Mouse (Mus musculus) limb, embryonic 11.5 days (tissue): Measurements from ENCODE around the gene Six3. TPM values are rescaled to one million over a fixed set of nuclear protein-coding genes. Genes with fewer than 3 reads are reported as not detected.

Source experiments
- ATAC-seq: fragments of 200-750 bp; cut with Nextera tagmentation; 2 replicates; pipeline ENCODE4 v1.8.0; 2017; ENCODE audit warnings: low read depth; ENCODE audit not compliant: insufficient number of reproducible peaks, low FRiP score, low TSS enrichment
- DNase-seq: peaks from one replicate; pipeline ENCODE4 v3.0.0-alpha.2; 2015; ENCODE audit warnings: low spot score
- H3K27ac ChIP-seq: fragments of 300-500 bp; sonication (generic); replicated peaks from 2 replicates; pipeline ENCODE4 v1.5.1; 2014; ENCODE audit warnings: low read depth, mild to moderate bottlenecking, low read length
- H3K27me3 ChIP-seq: fragments of 300-500 bp; sonication (generic); 2 replicates; pipeline ENCODE4 v1.6.1; 2014; ENCODE audit warnings: mild to moderate bottlenecking, low read length, mixed read lengths; ENCODE audit not compliant: control insufficient read depth, insufficient read depth
- H3K36me3 ChIP-seq: fragments of 300-500 bp; sonication (generic); 2 replicates; pipeline ENCODE4 v1.6.1; 2014; ENCODE audit warnings: mild to moderate bottlenecking, low read length, moderate library complexity, mixed read lengths; ENCODE audit not compliant: control insufficient read depth, insufficient read depth
- H3K4me1 ChIP-seq: fragments of 300-500 bp; sonication (generic); 2 replicates; pipeline ENCODE4 v1.6.1; 2014; ENCODE audit warnings: low read length, mixed read lengths; ENCODE audit not compliant: control insufficient read depth, insufficient read depth
- H3K4me2 ChIP-seq: fragments of 300-500 bp; sonication (generic); 2 replicates; pipeline ENCODE4 v1.6.1; 2014; ENCODE audit warnings: low read depth, mild to moderate bottlenecking, moderate library complexity; ENCODE audit not compliant: severe bottlenecking
- H3K4me3 ChIP-seq: fragments of 300-500 bp; sonication (generic); 2 replicates; pipeline ENCODE4 v1.5.1; 2014; ENCODE audit warnings: low read depth, low read length
- H3K9ac ChIP-seq: fragments of 300-500 bp; sonication (generic); 2 replicates; pipeline ENCODE4 v1.6.1; 2014; ENCODE audit warnings: mild to moderate bottlenecking, low read length
- H3K9me3 ChIP-seq: fragments of 300-500 bp; sonication (generic); 2 replicates; pipeline ENCODE4 v1.6.1; 2016; ENCODE audit warnings: low read length; ENCODE audit not compliant: control insufficient read depth
- WGBS: fragments of 180-500 bp; shearing (Covaris S2); extraction: QIAGEN DNeasy Blood & Tissue Kit; methylation state at CpG from one replicate; pipeline ENCODE4 v1.1.7; 2014; 5-methylcytosine and 5-hydroxymethylcytosine counted together
- polyA plus RNA-seq: library from polyadenylated mRNA; unstranded; fragments of >200 nt; fragmentation: Nextera tagmentation; extraction: Ambion mirVana; gene quantifications from 2 replicates; pipeline ENCODE4 v1.2.1, GENCODE M21; 2014

The Six3 gene
- polyA plus RNA-seq, 1 experiment from 2014 or later, result not detected

GRCm38 (mm10) chr17:85621505-85622310, 8.3 kb downstream of the Six3 start:
- DNase-seq (peak; percentile 75), ATAC-seq (no peak)
- Histone ChIP-seq H3K9ac (no peak overlapping the region), H3K36me3 (no peaks in the 10 kb centered on the region), H3K27ac (no peak overlapping the region), H3K27me3 (peaks cover 84% of the 10 kb centered on the region), H3K9me3 (no peaks in the 10 kb centered on the region), H3K4me2 (peak overlapping the region; percentile 36), H3K4me1 (peaks cover 5% of the 10 kb centered on the region; the same call in 1 of the 2 replicates), H3K4me3 (peak overlapping the region; percentile 14; the same call in 1 of the 2 replicates)
- under 1% methylated on average over 67 of the region's 67 CpGs for WGBS

DNA sequence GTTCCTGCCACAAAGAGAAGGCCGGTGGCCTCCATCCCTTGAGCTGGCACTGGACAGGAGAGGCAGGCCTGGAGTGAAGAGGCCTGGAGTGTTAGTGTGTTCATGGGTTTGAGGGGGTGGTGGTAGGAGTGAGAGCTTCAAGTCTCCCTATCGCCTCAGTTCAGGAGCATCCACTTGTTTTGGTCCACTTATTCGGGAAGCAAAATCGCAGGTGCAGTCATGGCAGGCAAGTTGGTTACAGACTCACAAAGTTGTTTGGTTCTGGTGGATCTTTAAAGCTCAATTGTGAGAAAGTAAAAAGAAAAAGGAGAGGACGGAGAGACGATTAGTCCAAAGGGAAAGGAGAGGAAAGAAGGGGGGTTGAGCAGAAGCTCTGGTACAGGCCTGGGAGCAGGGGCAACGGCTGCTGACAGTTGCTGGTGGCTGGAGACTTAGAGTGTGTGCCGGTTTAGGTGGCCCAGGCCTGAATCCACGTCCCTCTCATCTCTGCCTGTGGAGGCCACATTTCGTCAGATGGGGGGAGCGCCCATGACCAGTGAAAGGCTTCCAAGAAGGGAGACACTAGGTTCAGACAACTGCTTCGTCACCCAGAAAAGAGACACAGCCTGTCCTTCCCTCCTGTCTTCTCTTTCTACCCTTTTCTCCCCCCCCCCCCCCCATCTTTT, 9.2 kb downstream of the Six3 start:
- Histone ChIP-seq H3K27me3 (peaks cover 84% of the 10 kb centered on the region), H3K27ac (no peak overlapping the region), H3K4me2 (no peak overlapping the region), H3K9ac (no peak overlapping the region), H3K4me3 (no peak overlapping the region), H3K9me3 (no peaks in the 10 kb centered on the region), H3K36me3 (no peaks in the 10 kb centered on the region), H3K4me1 (peaks cover 5% of the 10 kb centered on the region; the same call in 1 of the 2 replicates)
- ATAC-seq, result no peak
- 3% methylated on average over 12 of the region's 12 CpGs for WGBS
- no peak for DNase-seq

GRCm38 (mm10) chr17:85623161-85624050, 10.0 kb downstream of the Six3 start:
- no peak overlapping the region for H3K4me3 ChIP-seq
- no peaks in the 10 kb centered on the region for H3K9me3 ChIP-seq
- H3K27me3 ChIP-seq, result peaks cover 84% of the 10 kb centered on the region
- H3K4me1 ChIP-seq, result peaks cover 5% of the 10 kb centered on the region; the same call in 1 of the 2 replicates
- no peak overlapping the region for H3K4me2 ChIP-seq
- H3K27ac ChIP-seq, result no peak overlapping the region
- H3K36me3 ChIP-seq, result no peaks in the 10 kb centered on the region
- DNase-seq (peak; percentile 66), ATAC-seq (no peak)
- WGBS, result under 1% methylated on average over 51 of the region's 52 CpGs
- H3K9ac ChIP-seq, result no peak overlapping the region

DNA sequence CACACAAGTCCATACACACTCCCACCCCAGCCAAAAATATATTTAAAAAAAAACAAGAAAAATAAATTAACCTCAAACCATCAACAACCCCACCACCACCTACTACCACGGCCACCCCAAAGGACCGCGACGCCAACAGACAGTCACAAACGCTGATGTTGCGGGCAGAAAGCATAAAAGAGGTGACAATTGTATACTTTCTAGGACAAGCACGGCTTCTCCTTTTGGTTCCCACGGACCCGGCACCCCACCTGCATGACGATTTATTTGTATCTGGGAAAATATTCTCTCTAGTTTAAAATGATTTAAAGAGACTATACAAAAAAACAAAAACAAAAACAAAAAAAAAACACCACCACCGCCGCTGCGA, 10.6 kb downstream of the Six3 start:
- Histone ChIP-seq H3K4me3 (no peak overlapping the region), H3K27me3 (peaks cover 84% of the 10 kb centered on the region), H3K36me3 (no peaks in the 10 kb centered on the region), H3K9me3 (no peaks in the 10 kb centered on the region), H3K9ac (no peak overlapping the region), H3K27ac (no peak overlapping the region), H3K4me1 (peaks cover 5% of the 10 kb centered on the region; the same call in 1 of the 2 replicates), H3K4me2 (no peak overlapping the region)
- no peak for ATAC-seq
- DNase-seq, result no peak
- WGBS, result under 1% methylated on average over 13 of the region's 13 CpGs

DNA sequence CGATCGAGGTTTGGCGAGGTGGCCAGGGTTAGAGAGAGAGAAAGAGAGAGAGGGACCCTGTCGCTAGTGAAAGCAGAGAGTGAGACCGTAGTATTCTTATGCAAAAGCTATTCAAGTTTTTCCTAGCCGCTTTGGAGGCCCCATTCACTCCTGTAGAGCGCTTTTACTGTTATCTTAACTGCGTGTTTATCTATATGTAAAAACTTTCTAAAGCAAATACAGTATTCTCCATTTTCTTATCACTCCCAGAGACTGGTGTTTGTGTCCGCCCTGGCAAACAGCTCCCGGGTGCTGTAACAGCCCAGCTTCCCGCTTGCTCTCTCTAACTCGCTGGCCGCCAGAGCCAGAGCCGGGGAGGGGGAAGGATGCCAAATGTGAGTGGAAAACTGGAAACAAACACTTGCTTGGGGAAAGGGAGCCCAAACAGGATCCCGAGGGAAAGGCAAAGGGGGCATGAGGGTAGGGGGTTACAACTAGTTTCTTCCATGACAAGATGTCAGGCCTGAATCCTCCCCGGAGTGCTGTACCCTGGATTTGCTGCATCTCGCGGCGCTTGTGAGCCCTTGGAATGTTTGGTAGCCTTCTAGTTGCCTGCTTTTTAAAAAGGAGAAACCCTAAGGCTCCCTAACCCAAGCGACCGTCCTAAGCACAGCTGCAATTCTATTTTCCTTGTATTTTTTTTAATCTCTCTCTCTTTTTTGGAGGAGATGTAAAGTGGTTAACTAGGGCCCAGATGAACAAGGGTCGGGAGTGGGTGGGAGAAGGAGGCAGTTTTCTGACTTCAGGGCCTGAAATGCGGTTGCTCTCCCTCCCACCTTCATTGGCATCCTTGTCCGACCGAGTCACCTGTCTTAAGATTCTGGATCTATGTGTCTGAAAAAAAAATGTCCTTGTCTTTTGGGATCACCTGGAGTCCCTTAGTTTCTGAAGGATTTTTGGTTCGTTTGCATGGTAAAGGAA, 11.9 kb downstream of the Six3 start:
- H3K27me3 ChIP-seq, result peaks cover 82% of the 10 kb centered on the region
- no peak overlapping the region for H3K27ac ChIP-seq
- no peaks in the 10 kb centered on the region for H3K36me3 ChIP-seq
- H3K4me2 ChIP-seq, result no peak overlapping the region
- under 1% methylated on average over 26 of the region's 26 CpGs for WGBS
- no peak for ATAC-seq
- peaks cover 5% of the 10 kb centered on the region; the same call in 1 of the 2 replicates for H3K4me1 ChIP-seq
- H3K9me3 ChIP-seq, result no peaks in the 10 kb centered on the region
- H3K9ac ChIP-seq, result no peak overlapping the region
- no peak overlapping the region for H3K4me3 ChIP-seq
- DNase-seq, result peak; percentile 69

GRCm38 (mm10) chr17:85626091-85626860, 12.9 kb downstream of the Six3 start:
- DNase-seq, result no peak
- Histone ChIP-seq H3K9me3 (no peaks in the 10 kb centered on the region), H3K4me2 (no peak overlapping the region), H3K36me3 (no peaks in the 10 kb centered on the region), H3K9ac (no peak overlapping the region), H3K27ac (no peak overlapping the region), H3K27me3 (peaks cover 80% of the 10 kb centered on the region), H3K4me1 (peaks cover 2% of the 10 kb centered on the region; the same call in 1 of the 2 replicates), H3K4me3 (no peak overlapping the region)
- ATAC-seq, result no peak
- 2% methylated on average over 14 of the region's 14 CpGs for WGBS

DNA sequence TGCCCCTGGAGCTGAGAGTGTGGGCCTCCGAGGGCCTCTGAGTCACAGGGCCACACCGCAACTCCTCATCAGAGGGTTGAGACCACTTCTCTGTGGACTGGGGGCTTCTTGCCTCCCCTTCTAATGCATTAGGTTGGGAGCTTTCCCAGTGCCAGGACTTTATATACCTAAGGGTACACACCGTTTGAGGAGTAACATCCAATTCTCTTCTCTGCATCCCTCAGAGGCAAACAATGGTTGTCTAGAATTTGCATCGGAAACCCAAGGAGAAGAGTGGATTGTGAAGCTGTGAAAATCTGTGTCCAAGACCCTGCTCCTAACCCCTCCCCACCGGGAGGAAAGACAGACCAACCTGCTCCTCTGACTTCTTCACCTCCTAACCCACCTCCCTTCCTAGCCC, 14.3 kb downstream of the Six3 start:
- no peak overlapping the region for H3K4me2 ChIP-seq
- no peak overlapping the region for H3K9ac ChIP-seq
- no peak for DNase-seq
- H3K4me1 ChIP-seq, result no peaks in the 10 kb centered on the region
- H3K9me3 ChIP-seq, result no peaks in the 10 kb centered on the region
- ATAC-seq, result no peak
- H3K36me3 ChIP-seq, result no peaks in the 10 kb centered on the region
- 35% methylated on average over 5 of the region's 5 CpGs for WGBS
- peaks cover 75% of the 10 kb centered on the region for H3K27me3 ChIP-seq
- no peak overlapping the region for H3K4me3 ChIP-seq
- H3K27ac ChIP-seq, result no peak overlapping the region
